Mouse (Mus musculus): ENCODE data around the gene Gm42674. TPM values are rescaled to one million over a fixed set of nuclear protein-coding genes. Genes with fewer than 3 reads are reported as not detected.

The Gm42674 gene
- total RNA-seq, 1 experiment: not detected

DNA sequence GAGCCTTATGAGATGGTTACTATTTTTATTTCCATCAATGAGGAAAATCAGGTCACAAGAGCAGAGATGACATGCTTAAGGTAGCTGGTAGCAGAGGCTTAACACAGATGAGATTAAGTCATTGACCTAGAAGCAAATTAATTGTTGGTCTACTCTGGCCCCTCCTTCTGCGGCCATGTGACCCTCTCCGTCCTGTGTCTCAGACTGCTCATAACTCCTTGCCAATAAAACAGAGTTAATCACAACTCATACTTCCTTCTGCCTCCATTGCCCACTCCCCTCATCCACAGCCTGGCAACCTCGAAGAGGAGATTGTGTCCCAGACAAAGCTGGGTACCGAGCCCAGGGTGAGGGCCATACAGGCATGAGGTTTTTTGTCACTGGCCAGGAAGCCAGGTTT is 3.5 kb upstream of the Gm42674 start:
- H3K36me3 ChIP-seq (ENCODE audit: control insufficient read depth, insufficient read depth, low read length, poor library complexity, severe bottlenecking): no peaks in the 10 kb centered on the region
- no peak for DNase-seq (ENCODE audit: low read depth, low spot score)
- H3K9me3 ChIP-seq (ENCODE audit: control insufficient read depth, insufficient read depth, low read depth, low read length): no peaks in the 10 kb centered on the region
- in situ Hi-C loops (cut with MboI; ENCODE audit: low sequenced_read_pairs in 2 of 2, unreplicated experiment in 2 of 2): no loop called here
- no peak overlapping the region for H3K9ac ChIP-seq (ENCODE audit: insufficient read depth, low read depth, low read length, poor library complexity, severe bottlenecking)
- H3K4me1 ChIP-seq (ENCODE audit: control insufficient read depth in 2 of 2, insufficient read depth in 2 of 2, low read length in 2 of 2, poor library complexity in 1 of 2): no peaks in the 10 kb centered on the region
- H3K27ac ChIP-seq (ENCODE audit: insufficient read depth, low read depth, low read length, poor library complexity, severe bottlenecking): no peak overlapping the region
- no peak overlapping the region for H3K4me3 ChIP-seq (ENCODE audit: insufficient read depth in 1 of 2, low read depth in 1 of 2, low read length in 2 of 2, poor library complexity in 1 of 2, severe bottlenecking in 1 of 2)
- no peak for TF ChIP-seq ZNF384 (IDR thresholded peaks at IDR 0.05; ENCODE audit: low read depth, low read length)
- TF ChIP-seq ZC3H11A (IDR thresholded peaks at IDR 0.05; ENCODE audit: borderline replicate concordance, low read depth, low read length): no peak
- no peak for TF ChIP-seq CHD2 (IDR thresholded peaks at IDR 0.05; ENCODE audit: low read depth, low read length)
- TF ChIP-seq HCFC1 (IDR thresholded peaks at IDR 0.05; ENCODE audit: borderline replicate concordance, insufficient read depth, low read length): no peak
- TF ChIP-seq MAFK (IDR thresholded peaks at IDR 0.05; ENCODE audit: insufficient read depth, low read depth, low read length): no peak

DNA sequence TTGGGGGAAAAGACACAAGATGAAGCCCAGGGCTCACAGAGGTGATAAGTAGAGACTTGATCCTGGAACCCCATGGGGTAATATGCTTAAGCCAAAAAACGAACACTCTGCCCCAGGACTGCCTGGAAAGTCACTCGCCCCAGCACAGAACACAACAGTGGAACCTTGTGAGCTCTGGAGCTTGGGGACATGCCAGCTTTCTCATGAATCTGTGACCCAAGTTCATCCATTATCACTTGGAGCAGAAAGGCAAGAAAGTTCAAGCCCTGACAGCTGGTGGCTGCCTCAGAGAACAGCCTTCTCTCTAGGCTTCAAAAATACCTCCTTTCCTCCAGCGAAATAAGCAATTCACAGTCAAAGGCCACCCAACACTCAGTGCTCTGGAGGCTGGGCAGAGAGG is 2.3 kb upstream of the Gm42674 start:
- H3K27ac ChIP-seq (ENCODE audit: insufficient read depth, low read depth, low read length, poor library complexity, severe bottlenecking): no peak overlapping the region

DNA sequence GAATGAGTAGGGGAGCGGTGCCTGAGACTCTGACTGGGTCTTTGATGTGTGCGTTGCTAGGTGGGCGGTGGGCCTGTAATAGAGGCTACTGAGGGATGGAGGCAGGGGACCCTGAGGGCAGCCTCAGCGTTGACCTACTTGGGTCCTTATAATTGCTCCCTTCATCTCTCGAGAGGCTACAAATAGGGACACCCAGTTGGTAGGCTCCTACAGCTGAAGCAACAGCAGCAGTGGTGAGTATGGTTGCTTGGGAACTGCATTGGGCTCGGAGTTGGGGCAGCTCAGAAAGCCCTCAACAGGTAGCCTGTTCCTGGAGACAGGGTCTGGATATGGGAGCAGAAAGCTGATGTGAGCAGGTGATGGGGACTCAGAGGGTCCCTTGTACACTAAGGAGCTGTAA is 1.7 kb upstream of the Gm42674 start:
- no peak for TF ChIP-seq ZC3H11A (IDR thresholded peaks at IDR 0.05; ENCODE audit: borderline replicate concordance, low read depth, low read length)
- TF ChIP-seq MAFK (IDR thresholded peaks at IDR 0.05; ENCODE audit: insufficient read depth, low read depth, low read length): no peak
- no peak for TF ChIP-seq CHD2 (IDR thresholded peaks at IDR 0.05; ENCODE audit: low read depth, low read length)
- no peak for TF ChIP-seq HCFC1 (IDR thresholded peaks at IDR 0.05; ENCODE audit: borderline replicate concordance, insufficient read depth, low read length)
- no peak for TF ChIP-seq ZNF384 (IDR thresholded peaks at IDR 0.05; ENCODE audit: low read depth, low read length)

More for the DNA sequence above, 2.3 kb upstream of the Gm42674 start:
- Histone ChIP-seq H3K4me3 (ENCODE audit: insufficient read depth in 1 of 2, low read depth in 1 of 2, low read length in 2 of 2, poor library complexity in 1 of 2, severe bottlenecking in 1 of 2) (no peak overlapping the region), H3K36me3 (ENCODE audit: control insufficient read depth, insufficient read depth, low read length, poor library complexity, severe bottlenecking) (no peaks in the 10 kb centered on the region), H3K4me1 (ENCODE audit: control insufficient read depth in 2 of 2, insufficient read depth in 2 of 2, low read length in 2 of 2, poor library complexity in 1 of 2) (no peaks in the 10 kb centered on the region), H3K9me3 (ENCODE audit: control insufficient read depth, insufficient read depth, low read depth, low read length) (no peaks in the 10 kb centered on the region), H3K9ac (ENCODE audit: insufficient read depth, low read depth, low read length, poor library complexity, severe bottlenecking) (no peak overlapping the region)
- no peak for DNase-seq (ENCODE audit: low read depth, low spot score)
- no peak for TF ChIP-seq HCFC1 (IDR thresholded peaks at IDR 0.05; ENCODE audit: borderline replicate concordance, insufficient read depth, low read length)
- no peak for TF ChIP-seq CHD2 (IDR thresholded peaks at IDR 0.05; ENCODE audit: low read depth, low read length)
- no peak for TF ChIP-seq ZC3H11A (IDR thresholded peaks at IDR 0.05; ENCODE audit: borderline replicate concordance, low read depth, low read length)
- TF ChIP-seq ZNF384 (IDR thresholded peaks at IDR 0.05; ENCODE audit: low read depth, low read length): no peak
- TF ChIP-seq MAFK (IDR thresholded peaks at IDR 0.05; ENCODE audit: insufficient read depth, low read depth, low read length): no peak
- in situ Hi-C loops (cut with MboI; ENCODE audit: low sequenced_read_pairs in 2 of 2, unreplicated experiment in 2 of 2): no loop called here

DNA sequence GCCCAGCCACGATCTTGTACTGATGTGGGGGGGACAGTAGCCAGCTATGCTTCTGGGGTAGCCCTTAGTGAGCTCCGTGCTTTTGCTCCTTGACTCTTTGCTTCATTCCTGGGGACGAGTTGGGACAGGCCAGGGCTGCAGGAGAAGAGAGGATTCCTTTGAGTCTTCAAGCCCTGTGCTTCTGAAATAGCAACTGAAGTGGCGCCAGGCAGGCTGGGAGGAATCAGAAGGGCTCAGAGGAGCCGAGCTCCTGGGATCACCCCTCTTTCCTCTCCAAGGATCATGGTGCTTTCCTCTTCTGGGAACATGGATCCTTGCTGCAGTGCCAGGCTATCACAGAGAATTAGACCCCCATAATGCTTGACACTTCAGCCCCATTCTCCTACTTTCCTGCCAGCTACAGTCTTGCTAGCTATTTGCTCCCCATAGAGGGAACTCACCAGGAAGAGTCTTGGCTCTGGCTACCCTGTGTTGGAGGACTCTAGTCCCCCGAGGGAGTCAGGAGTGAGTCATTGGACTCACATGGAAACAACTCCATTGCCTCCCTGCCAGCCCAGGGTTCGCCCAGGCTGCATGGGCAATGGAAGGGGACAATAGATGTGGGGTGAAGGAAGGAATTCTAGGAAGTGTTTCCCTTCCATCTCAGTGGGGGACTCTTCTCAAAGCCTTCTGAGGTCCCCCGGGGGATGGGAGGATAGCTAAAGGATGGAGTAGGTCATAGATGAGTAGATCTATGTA is 1.1 kb upstream of the Gm42674 start:
- Histone ChIP-seq H3K27ac (ENCODE audit: insufficient read depth, low read depth, low read length, poor library complexity, severe bottlenecking) (no peak overlapping the region), H3K9me3 (ENCODE audit: control insufficient read depth, insufficient read depth, low read depth, low read length) (no peaks in the 10 kb centered on the region), H3K36me3 (ENCODE audit: control insufficient read depth, insufficient read depth, low read length, poor library complexity, severe bottlenecking) (no peaks in the 10 kb centered on the region), H3K4me1 (ENCODE audit: control insufficient read depth in 2 of 2, insufficient read depth in 2 of 2, low read length in 2 of 2, poor library complexity in 1 of 2) (no peaks in the 10 kb centered on the region), H3K4me3 (ENCODE audit: insufficient read depth in 1 of 2, low read depth in 1 of 2, low read length in 2 of 2, poor library complexity in 1 of 2, severe bottlenecking in 1 of 2) (no peak overlapping the region), H3K9ac (ENCODE audit: insufficient read depth, low read depth, low read length, poor library complexity, severe bottlenecking) (no peak overlapping the region)
- TF ChIP-seq CHD2 (IDR thresholded peaks at IDR 0.05; ENCODE audit: low read depth, low read length): no peak
- TF ChIP-seq ZC3H11A (IDR thresholded peaks at IDR 0.05; ENCODE audit: borderline replicate concordance, low read depth, low read length): no peak
- TF ChIP-seq MAFK (IDR thresholded peaks at IDR 0.05; ENCODE audit: insufficient read depth, low read depth, low read length): no peak
- no peak for TF ChIP-seq ZNF384 (IDR thresholded peaks at IDR 0.05; ENCODE audit: low read depth, low read length)
- no peak for TF ChIP-seq HCFC1 (IDR thresholded peaks at IDR 0.05; ENCODE audit: borderline replicate concordance, insufficient read depth, low read length)
- in situ Hi-C loops (cut with MboI; ENCODE audit: low sequenced_read_pairs in 2 of 2, unreplicated experiment in 2 of 2): no loop called here
- no peak for DNase-seq (ENCODE audit: low read depth, low spot score)

More for the DNA sequence above, 1.7 kb upstream of the Gm42674 start:
- Histone ChIP-seq H3K4me3 (ENCODE audit: insufficient read depth in 1 of 2, low read depth in 1 of 2, low read length in 2 of 2, poor library complexity in 1 of 2, severe bottlenecking in 1 of 2) (no peak overlapping the region), H3K36me3 (ENCODE audit: control insufficient read depth, insufficient read depth, low read length, poor library complexity, severe bottlenecking) (no peaks in the 10 kb centered on the region), H3K27ac (ENCODE audit: insufficient read depth, low read depth, low read length, poor library complexity, severe bottlenecking) (no peak overlapping the region), H3K4me1 (ENCODE audit: control insufficient read depth in 2 of 2, insufficient read depth in 2 of 2, low read length in 2 of 2, poor library complexity in 1 of 2) (no peaks in the 10 kb centered on the region), H3K9me3 (ENCODE audit: control insufficient read depth, insufficient read depth, low read depth, low read length) (no peaks in the 10 kb centered on the region), H3K9ac (ENCODE audit: insufficient read depth, low read depth, low read length, poor library complexity, severe bottlenecking) (no peak overlapping the region)
- no peak for DNase-seq (ENCODE audit: low read depth, low spot score)
- in situ Hi-C loops (cut with MboI; ENCODE audit: low sequenced_read_pairs in 2 of 2, unreplicated experiment in 2 of 2): no loop called here

All from ES-E14 (cell line).